Mouse (Mus musculus) adrenal gland, postnatal 4 days (tissue): Measurements from ENCODE around the gene Nprl3. TPM values are rescaled to one million over a fixed set of nuclear protein-coding genes. Genes with fewer than 3 reads are reported as not detected.
A peak's percentile ranks its signal among the peaks of the same experiment; 100 is the strongest.
"Not testable (repeated sequence)": the region's sequence is repeated elsewhere in the genome, so short reads cannot be mapped to it uniquely, and the experiment has no call there.

Experiments used
- DNase-seq, 2 experiments: peaks; one replicate each; pipeline ENCODE4 v3.0.0; 2021 to 2022; ENCODE audit warnings: low spot score in 2 of 2, mixed read lengths in 2 of 2
- long read RNA-seq, 2 experiments: library from polyadenylated mRNA; stranded (forward); transcript quantifications; one replicate each; pipeline ENCODE4 v2.0.0; 2021
- total RNA-seq, 2 experiments: library from RNA; stranded (reverse); gene quantifications; 2 replicates each; pipeline ENCODE4 v1.2.3; 2021

The Nprl3 gene
- total RNA-seq, result 10 to 100 TPM; 73.7 to 77.3 TPM
- long read RNA-seq, experiment 1, transcript Nprl3-201 (13 exons, 2,865 nt), result major isoform, 9 of 42 reads
- long read RNA-seq, experiment 1, partial matches to known transcripts, result 0 of 42 reads
- long read RNA-seq, experiment 1, other reads (novel, unspliced or antisense), result 26 of 42 reads
- long read RNA-seq, experiment 2, transcript Nprl3-201 (13 exons, 2,865 nt), result major isoform, 9 of 48 reads
- long read RNA-seq, experiment 2, partial matches to known transcripts, result 4 of 48 reads
- long read RNA-seq, experiment 2, other reads (novel, unspliced or antisense), result 32 of 48 reads

- DNase-seq, result peak; percentile 91 to 92
Measured at GRCm38 (mm10) chr11:32267188-32267884, at the start of gene Nprl3. TSS of gene Nprl3 (minus strand) at chr11:32267707.

DNA sequence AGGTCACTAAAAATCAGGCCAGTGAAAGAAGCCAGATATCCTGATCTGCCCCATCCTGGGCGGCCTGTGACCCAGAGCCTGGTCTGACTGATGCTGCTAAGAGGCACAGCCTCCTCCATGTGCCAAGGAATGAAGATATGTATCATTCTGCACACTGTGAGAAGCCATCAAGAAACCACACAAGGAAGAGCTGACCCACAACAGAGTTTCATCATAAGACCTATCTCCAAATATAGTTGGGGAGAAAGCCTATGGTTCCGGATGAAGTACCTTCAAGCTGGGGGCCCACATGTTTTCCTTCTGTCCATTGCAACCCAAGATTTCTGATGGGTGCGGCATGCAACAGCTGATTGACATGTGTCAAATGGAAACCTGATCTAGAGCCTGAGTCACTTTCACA is 48.5 kb upstream of the Nprl3 start:
- no peak for DNase-seq

GRCm38 (mm10) chr11:32309928-32310327 is 42.4 kb upstream of the Nprl3 start:
- no peak for DNase-seq

DNA sequence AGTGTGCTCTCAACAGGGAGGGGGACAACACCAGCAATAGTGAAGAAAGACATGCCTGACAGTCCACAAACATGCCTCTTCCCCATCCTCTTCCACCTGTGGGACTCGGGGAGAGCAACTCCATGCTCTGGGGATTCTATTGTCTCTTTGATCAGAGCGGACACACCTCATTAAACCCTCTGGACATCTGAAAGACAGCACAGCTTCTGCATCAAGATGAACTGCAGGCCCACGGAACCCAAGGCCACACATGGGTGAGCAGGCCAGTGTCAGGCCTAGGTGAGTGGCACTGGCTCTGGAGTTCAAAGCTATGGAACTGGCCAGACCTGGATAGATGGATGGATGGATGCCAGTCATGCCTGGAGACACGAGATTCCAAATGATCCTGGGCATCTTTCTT is 41.9 kb upstream of the Nprl3 start:
- DNase-seq, result no peak

DNA sequence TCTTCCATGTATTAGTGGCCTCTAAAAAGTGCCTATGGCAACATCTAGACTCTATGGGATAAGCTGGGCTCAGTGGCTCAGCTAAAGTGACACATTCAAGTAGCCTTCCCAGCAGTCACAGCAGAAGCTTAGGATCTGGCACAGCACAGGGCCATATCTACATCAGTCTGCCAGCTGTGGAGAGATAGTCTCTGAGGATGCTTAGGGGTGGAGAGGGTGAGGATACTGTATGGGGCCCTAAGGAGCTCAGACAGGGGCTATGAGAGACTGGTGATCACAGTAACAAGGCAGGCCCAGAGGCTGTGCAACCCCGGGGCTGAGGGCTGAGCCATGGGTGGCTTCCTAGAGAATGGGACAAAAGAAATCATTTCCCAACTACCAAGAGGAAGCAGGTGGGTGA is 39.5 kb upstream of the Nprl3 start:
- no peak for DNase-seq

GRCm38 (mm10) chr11:32303455-32303854 is 35.9 kb upstream of the Nprl3 start:
- DNase-seq, result no peak

DNA sequence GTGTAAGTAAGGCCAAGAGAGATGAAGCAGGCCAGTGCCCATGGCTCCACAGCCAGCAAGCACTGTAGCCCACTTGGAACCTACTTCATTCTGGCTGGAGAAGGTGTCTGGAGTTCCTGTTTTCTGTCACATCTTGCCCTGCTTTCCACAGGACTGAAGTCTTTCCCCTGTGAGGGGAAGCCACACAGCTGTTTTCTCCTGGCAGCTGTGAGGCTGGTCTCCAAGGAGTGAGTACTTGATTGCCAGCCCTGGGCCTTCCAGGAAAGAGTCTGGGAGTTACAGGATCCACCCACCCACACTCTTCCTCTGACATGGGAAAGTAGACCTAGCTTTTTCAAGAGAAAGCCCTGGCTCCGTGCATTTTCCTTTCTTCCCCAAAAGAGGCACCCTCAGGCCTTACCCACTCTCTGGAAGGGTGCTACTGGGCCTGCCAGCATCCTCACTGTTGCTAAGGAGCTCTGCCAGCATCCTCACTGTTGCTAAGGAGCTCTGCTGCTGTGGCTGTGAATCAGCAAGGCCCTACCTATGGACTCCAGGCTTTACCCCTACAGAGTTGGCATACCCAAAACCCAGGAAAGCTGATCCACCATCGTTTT is 35.4 kb upstream of the Nprl3 start:
- DNase-seq, result no peak

- DNase-seq, result no peak
Measured at GRCm38 (mm10) chr11:32301506-32301905, 34.0 kb upstream of the Nprl3 start.

DNA sequence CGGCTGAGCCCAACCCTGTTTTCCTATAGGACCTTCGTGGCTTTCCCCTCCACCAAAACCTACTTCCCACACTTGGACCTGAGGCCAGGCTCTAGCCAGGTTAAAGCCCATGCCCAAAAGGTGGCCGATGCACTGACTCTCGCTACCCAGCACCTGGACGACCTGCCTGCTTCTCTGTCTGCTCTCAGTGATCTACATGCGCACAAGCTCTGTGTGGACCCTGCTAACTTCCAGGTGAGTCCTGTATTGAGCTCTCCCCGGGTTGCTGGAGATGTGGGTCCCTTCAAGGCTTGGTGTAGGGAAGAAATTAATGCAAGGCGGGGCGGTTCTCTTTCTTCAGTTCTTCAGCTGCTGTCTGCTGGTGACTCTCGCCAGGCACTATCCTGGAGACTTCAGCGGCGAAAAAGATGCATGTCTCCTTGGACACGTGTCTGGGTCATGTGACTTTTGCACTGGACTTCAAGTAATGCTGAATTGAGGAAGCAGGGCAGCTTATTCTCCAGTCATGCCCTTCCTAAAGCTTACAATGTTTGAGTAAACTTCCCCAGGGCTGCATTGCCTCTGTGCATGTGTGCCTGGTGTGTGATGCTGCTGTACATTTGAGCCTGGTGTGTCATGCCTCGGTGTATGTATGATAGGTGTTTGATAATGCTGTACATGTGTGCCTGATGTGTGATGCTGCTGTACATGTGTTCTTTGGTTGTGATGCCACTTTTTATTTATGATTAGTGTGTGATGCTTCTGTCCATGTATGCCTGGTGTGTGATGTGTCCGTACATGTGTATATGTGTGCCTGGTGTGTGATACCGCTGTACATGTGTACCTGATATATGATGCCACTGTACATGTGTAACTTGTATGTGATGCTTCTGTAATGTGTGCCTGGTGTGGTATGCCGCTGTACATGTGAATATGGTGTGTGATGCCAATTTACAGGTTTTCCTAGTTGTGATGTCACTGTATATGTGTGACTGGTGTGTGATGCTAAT is 33.1 kb upstream of the Nprl3 start:
- no peak for DNase-seq

GRCm38 (mm10) chr11:32299865-32300264 is 32.4 kb upstream of the Nprl3 start, which contains the start of gene Hbq1a:
TSS of gene Hbq1a (plus strand) at chr11:32300069.
- peak; percentile 26 to 27 for DNase-seq

DNA sequence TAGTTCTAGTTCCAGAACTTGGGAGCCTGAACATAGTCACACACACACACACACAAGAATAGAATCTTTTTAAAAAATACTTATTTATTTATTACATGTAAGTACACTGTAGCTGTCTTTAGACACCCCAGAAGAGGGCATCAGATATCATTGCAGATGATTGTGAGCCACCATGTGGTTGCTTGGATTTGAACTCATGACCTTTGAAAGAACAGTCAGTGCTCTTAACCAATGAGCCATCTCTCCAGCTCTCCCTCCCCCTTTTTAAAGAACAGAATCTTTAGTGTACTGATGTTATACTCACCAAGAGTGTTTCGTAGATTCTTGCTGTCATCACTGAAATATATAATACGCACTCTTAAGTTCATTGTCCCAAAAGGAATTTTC is 31.0 kb upstream of the Nprl3 start:
- no peak for DNase-seq

GRCm38 (mm10) chr11:32297866-32298531 is 30.5 kb upstream of the Nprl3 start:
- DNase-seq, result no peak

- not testable (repeated sequence) for DNase-seq
Measured at GRCm38 (mm10) chr11:32297417-32297816, 29.9 kb upstream of the Nprl3 start.

DNA sequence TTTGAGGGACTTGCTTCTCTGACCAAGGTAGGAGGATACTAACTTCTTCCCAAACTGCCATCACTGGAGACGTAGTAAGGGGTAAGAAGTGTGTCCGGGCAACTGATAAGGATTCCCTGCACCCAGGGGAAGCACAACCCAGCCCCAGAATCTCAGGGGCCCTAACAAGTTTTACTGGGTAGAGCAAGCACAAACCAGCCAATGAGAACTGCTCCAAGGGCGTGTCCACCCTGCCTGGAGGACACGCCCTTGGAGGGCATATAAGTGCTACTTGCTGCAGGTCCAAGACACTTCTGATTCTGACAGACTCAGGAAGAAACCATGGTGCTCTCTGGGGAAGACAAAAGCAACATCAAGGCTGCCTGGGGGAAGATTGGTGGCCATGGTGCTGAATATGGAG is 28.7 kb upstream of the Nprl3 start, which contains the start of gene Hba-a2:
Gene Hba-a2 (plus strand): TSS at position 287 of the 400 bp plus-strand sequence.
- DNase-seq, result not testable (repeated sequence)

DNA sequence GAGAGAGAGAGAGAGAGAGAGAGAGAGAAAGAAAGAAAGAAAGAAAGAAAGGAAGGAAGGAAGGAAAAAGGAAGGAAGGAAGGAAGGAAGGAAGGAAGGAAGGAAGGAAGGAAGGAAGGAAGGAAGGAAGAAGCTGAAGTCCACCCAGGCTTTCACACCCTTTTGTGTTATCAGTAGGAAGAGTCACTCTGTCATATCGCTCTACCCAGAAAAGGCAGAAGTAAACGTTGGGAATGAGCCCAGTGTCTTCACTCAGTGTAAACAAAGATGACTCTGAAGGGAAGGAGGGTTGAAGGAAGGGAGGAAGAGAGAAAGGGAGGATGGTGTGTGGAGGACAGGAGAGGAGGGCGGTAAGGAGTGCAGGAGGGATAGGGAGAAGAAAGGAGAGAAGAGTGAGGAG is 26.0 kb upstream of the Nprl3 start:
- not testable (repeated sequence) for DNase-seq

DNA sequence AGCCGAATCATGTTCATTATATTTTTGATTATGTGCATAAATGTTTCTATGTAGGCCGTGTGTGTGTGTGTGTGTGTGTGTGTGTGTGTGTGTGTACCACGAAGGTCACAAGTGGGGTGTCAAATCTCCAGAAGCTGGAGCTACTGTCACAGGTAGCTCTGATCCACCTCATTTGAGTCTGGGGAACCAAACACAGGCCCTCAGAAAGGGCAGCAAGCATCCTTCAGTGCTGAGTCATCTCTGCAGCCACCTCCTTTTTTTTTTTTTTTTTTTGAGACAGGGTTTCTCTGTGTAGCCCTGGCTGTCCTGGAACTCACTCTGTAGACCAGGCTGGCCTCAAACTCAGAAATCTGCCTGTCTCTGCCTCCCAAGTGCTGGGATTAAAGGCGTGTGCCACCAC is 25.3 kb upstream of the Nprl3 start:
- not testable (repeated sequence) for DNase-seq

- no peak for DNase-seq
Measured at GRCm38 (mm10) chr11:32287493-32287825, 20.0 kb upstream of the Nprl3 start.

DNA sequence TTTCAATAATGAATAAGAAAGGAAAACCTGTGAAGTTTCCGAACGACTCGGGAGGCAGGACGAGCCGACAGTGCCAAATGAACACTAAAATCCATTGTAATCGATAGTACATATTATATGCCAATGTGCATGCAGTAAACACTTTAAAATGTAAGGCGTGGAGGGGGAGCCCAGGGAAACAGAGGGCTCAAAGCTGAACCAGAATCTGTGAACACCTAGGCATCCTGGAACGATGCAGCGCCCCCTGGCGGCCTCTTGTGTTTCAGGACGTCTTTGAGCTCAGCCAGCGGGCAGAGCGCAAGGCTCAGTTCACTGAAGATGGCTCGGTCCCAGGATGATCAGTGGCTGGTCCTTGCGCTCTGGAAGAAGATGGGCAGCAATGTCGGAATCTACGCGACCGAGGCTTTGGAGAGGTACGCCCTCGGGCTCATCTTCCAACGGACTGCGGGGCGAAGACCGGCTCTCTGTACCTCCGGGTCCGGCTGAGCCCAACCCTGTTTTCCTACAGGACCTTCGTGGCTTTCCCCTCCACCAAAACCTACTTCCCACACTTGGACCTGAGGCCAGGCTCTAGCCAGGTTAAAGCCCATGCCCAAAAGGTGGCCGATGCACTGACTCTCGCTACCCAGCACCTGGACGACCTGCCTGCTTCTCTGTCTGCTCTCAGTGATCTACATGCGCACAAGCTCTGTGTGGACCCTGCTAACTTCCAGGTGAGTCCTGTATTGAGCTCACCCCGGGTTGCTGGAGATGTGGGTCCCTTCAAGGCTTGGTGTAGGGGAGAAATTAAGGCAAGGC is 19.4 kb upstream of the Nprl3 start, which contains the start of gene Hbq1b:
Gene Hbq1b (plus strand): TSS at position 271 of the 798 bp plus-strand sequence.
- peak; percentile 41 to 52 for DNase-seq

DNA sequence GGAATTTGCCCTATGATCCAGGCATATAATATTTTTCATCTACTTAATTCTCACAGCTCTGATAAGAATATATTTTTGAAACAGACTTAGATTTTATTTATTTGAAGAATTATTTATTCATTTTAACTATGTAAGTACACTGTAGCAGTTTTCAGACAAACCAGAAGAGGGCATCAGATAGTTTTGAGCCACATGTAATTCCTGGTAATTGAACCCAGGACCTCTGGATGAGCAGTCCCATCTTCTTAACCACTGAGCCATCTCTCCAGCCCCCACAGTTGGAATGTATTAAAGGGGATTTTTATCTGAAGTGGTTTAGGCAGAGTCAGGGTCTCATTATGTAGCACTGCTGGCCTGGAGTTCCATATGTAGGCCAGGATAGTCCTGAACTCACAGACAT is 18.4 kb upstream of the Nprl3 start:
- DNase-seq, result not testable (repeated sequence)
